Mouse (Mus musculus) gastrocnemius, postnatal 36 days (tissue): ENCODE data around the gene Car4. TPM values are rescaled to one million over a fixed set of nuclear protein-coding genes. Genes with fewer than 3 reads are reported as not detected.

Experiments
- DNase-seq, 2 experiments: peaks; one replicate each; pipeline ENCODE4 v3.0.0; 2022
- intact Hi-C: fragments of 180-260 bp; cut with DNase I; formaldehyde crosslinking; loops from one replicate; pipeline ENCODE4 v1.15.1; 2025
- total RNA-seq, 2 experiments: library from RNA; stranded (reverse); gene quantifications; 2 replicates each; pipeline ENCODE4 v1.2.3; 2021

The Car4 gene
- total RNA-seq, 2 experiments from 2014 or later: 12.9 to 14.6 TPM

- DNase-seq: no peak
- intact Hi-C loops: no loop called here
Measured at GRCm38 (mm10) chr11:84985421-84985820, 27.8 kb downstream of the Car4 start.

DNA sequence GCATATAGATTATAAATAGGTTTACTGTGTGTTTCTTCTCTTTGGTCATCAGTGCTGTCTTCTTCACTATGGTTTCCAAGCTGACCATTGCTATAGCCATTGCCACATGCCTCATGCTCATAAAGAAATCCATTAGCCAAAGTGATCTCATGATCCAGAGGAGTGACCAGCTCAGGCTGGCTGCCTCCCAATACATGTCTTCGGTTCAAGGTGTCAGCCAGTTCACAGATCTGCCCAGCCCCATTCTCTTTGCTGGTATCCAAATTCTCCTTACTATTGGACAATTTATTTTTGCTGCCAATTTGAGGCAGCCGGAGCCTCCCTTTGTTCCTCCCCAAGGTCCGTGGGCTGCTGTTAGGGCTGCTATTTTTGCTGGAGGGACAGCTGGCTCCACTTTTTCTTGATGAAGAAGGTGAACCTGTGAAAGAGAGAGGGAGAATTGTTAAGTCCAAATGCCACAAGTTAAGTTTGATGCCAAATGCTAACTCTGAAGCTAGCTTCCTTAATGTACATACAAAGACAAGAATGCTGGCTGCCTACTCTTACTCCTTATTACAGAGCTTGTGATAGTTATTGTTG is 30.8 kb downstream of the Car4 start:
- intact Hi-C loops: no loop called here
- no peak for DNase-seq

DNA sequence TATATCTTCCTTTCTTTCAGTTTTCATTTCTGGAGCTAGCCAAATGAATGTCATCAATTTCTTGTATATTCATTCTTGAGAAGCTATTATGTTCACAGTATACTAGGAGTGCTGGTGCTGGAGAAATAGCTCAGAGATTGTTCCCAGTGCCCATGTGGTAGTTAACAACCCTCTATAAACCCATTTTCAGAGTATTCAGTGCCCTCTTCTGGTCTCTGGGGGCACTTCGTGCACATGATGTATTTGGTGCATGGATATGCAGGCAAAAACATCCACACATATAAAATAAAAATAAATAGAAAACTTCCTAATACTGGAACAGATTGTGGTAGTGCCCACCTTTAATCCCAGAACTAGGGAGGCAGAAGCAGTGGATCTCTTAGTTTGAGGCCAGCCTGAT is 35.4 kb downstream of the Car4 start:
- intact Hi-C loops: loop anchor here (5.0 kb wide), 1 partner anchor 76 kb away; the partner anchor contains the start of gene Znhit3

GRCm38 (mm10) chr11:84995241-84995640 is 37.7 kb downstream of the Car4 start:
- intact Hi-C loops: no loop called here
- no peak for DNase-seq

More for the DNA sequence above, 35.4 kb downstream of the Car4 start:
- DNase-seq: no peak

GRCm38 (mm10) chr11:85003566-85003965 is 46.0 kb downstream of the Car4 start:
- no peak for DNase-seq
- intact Hi-C loops: no loop called here

DNA sequence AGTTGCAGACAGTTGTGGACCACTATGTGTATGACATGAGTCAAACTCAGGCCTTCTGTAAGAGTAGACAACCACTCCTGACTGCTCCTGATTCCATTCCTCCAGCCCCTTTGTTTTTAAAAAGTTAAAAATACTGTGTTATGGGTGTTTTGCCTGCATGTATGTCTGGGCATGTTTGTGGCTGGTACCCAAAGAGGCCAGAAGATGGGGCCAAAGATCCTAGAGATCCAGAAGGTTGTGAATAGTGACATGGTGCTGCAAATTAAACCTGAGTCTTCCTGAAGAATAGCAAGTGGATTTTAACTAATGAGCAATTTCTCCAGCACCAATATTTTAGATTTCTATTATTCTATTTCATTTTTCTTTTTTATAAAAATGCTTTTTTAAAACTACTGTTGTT is 55.5 kb downstream of the Car4 start:
- intact Hi-C loops: no loop called here
- no peak for DNase-seq

Other genes with a start within 250 kb of the Car4 start
- 1 to 10 TPM; 6.0 to 8.9 TPM for gene Mrm1, start 138.3 kb upstream of the Car4 start, total RNA-seq
- 10 to 100 TPM; 30.6 to 33.4 TPM for gene Dhrs11, start 128.8 kb upstream of the Car4 start, total RNA-seq
- 10 to 100 TPM; 30.6 to 40.6 TPM for gene Ggnbp2, start 87.0 kb upstream of the Car4 start, total RNA-seq
- gene Myo19, start 77.6 kb upstream of the Car4 start, total RNA-seq: 1 to 10 TPM; 1.9 to 3.6 TPM
- 1 to 10 TPM; 4.0 to 5.5 TPM for gene Pigw, start 77.5 kb upstream of the Car4 start, total RNA-seq
- gene Znhit3, start 41.4 kb upstream of the Car4 start, total RNA-seq: 10 to 100 TPM; 11.7 to 12.8 TPM
- gene Usp32, start 182.4 kb downstream of the Car4 start, total RNA-seq: 10 to 100 TPM in 1 of 2 experiments, 1 to 10 TPM in 1; 8.0 to 10.6 TPM
- gene 1700125H20Rik, start 212.6 kb downstream of the Car4 start, total RNA-seq: not detected